In genomic region chr3:85573864-85574830, GRCm38 (mm10) we compare ENCODE assay signal across 8 mouse cellular contexts. TPM values are rescaled to one million over a fixed set of nuclear protein-coding genes. Genes with fewer than 3 reads are reported as not detected.
DNase-seq lines count a peak whose midpoint lies in the region; ATAC-seq and TF ChIP-seq lines count a peak whose summit lies in the region.

Gene Gatb (plus strand): TSS chr3:85574119.

- no peaks in the 10 kb centered on the region for H3K4me1 ChIP-seq in hindbrain, postnatal 0 days (ENCODE audit: insufficient read depth, low read length)

- DNase-seq in ZHBTc4 (ENCODE audit: low read depth, low spot score), result peak; percentile 99
- DNase-seq in gastrocnemius, adult 2 months, result peak; percentile 100
- peak; percentile 100 for DNase-seq in hindbrain, postnatal 0 days (ENCODE audit: low spot score)
- DNase-seq in left cerebral cortex, adult 2 months (ENCODE audit: extremely low spot score in 1 of 2, low spot score in 2 of 2), result peak; percentile 98 to 99
- DNase-seq in right cerebral cortex, adult 2 months (ENCODE audit: low spot score in 2 of 2), result peak; percentile 99
- peak; percentile 100 for DNase-seq in urinary bladder, postnatal 14 days (ENCODE audit: low spot score)

- H3K36me3 ChIP-seq in hindbrain, postnatal 0 days (ENCODE audit: insufficient read depth, low read length), result no peaks in the 10 kb centered on the region

- H3K27ac ChIP-seq in gastrocnemius, adult 2 months, result peak within 1 kb of the TSS; percentile 92
- peak within 1 kb of the TSS; percentile 94 for H3K27ac ChIP-seq in hindbrain, postnatal 0 days
- peak within 1 kb of the TSS; percentile 97 for H3K27ac ChIP-seq in left cerebral cortex, adult 2 months

- peak; percentile 96 for ATAC-seq in common myeloid progenitor, adult 5-6 weeks (replicated peaks; ENCODE audit: low read depth, poor library complexity, severe bottlenecking)
- peak; percentile 99 for ATAC-seq in hindbrain, postnatal 0 days
- ATAC-seq in megakaryocyte, adult 5-6 weeks (ENCODE audit: poor library complexity, severe bottlenecking), result peak; percentile 99

- H3K9me3 ChIP-seq in hindbrain, postnatal 0 days (ENCODE audit: low read length), result no peaks in the 10 kb centered on the region

- WGBS in hindbrain, postnatal 0 days, result 2% methylated on average over 41 of the region's 41 CpGs

- intact Hi-C loops in gastrocnemius, adult 2 months (cut with DNase I), result loop anchor here (1.0 to 10.0 kb wide), 4 partner anchors 289 to 651 kb away; partner anchors contain the start of gene Rps3a1
- intact Hi-C loops in left cerebral cortex, adult 2 months (cut with DNase I), result loop anchor here (1.0 to 5.0 kb wide), 10 partner anchors 88 to 992 kb away; partner anchors contain the start of genes Arfip1 and Rps3a1

- H3K9ac ChIP-seq in hindbrain, postnatal 0 days (replicated peaks; ENCODE audit: low read length), result peak within 1 kb of the TSS; percentile 76

- peak within 1 kb of the TSS; percentile 78 for H3K4me2 ChIP-seq in hindbrain, postnatal 0 days (ENCODE audit: low read depth, low read length)

- peak; percentile 84 for TF ChIP-seq CTCF in gastrocnemius, adult 2 months (IDR thresholded peaks at IDR 0.05)
- TF ChIP-seq CTCF in hindbrain, postnatal 0 days (IDR thresholded peaks at IDR 0.05; ENCODE audit: low read depth), result peak; percentile 85
- peak; percentile 81 for TF ChIP-seq CTCF in left cerebral cortex, adult 2 months (IDR thresholded peaks at IDR 0.05)

- no peaks in the 10 kb centered on the region for H3K27me3 ChIP-seq in hindbrain, postnatal 0 days (ENCODE audit: insufficient read depth, low read length)

- peak within 1 kb of the TSS; percentile 82 for H3K4me3 ChIP-seq in gastrocnemius, adult 2 months
- peak within 1 kb of the TSS; percentile 68 for H3K4me3 ChIP-seq in hindbrain, postnatal 0 days (ENCODE audit: low read length)
- peak within 1 kb of the TSS; percentile 64 for H3K4me3 ChIP-seq in left cerebral cortex, adult 2 months

RNA-seq across cellular contexts. Expression of gene Gatb, which starts in this region (rescaled TPM):
- 13.2 and 15.3 TPM in 2 replicates for total RNA-seq in common myeloid progenitor, adult 5-6 weeks (2017)
- total RNA-seq in gastrocnemius, adult 2 months (2021), result 10 to 100 TPM; 17.4 to 19.6 TPM
- total RNA-seq in hindbrain, postnatal 0 days (2014; rRNA removed), result 31.8 and 44.8 TPM in 2 replicates
- polyA plus RNA-seq in hindbrain, postnatal 0 days (2015; fragmentation: Nextera tagmentation; extraction: Ambion mirVana), result 17.3 and 18.4 TPM in 2 replicates
- 10 to 100 TPM; 20.4 to 20.6 TPM for total RNA-seq in left cerebral cortex, adult 2 months (2021)
- total RNA-seq in megakaryocyte, adult 5-6 weeks (2015), result 4.1 and 9.3 TPM in 2 replicates
- 6.7 and 6.8 TPM in 2 replicates for total RNA-seq in megakaryocyte, adult 5-6 weeks (2017)

Comparison
In these comparisons a context has a peak if more than half of its experiments do, and no peak if none do; other contexts are left out.
1. Peak in every context shown above with its lines: DNase-seq, ATAC-seq, H3K4me3 ChIP-seq and H3K27ac ChIP-seq.